Mouse (Mus musculus): ENCODE results near the gene Gnpnat1.
"Not testable (repeated sequence)": the region's sequence is repeated elsewhere in the genome, so short reads cannot be mapped to it uniquely, and the experiment has no call there.

Gnpnat1 gene

GRCm38 (mm10) chr14:45404813-45405212 lies at the start of gene Gnpnat1:
Gene Gnpnat1 (minus strand): TSS chr14:45404913.
- not testable (repeated sequence) for DNase-seq (ENCODE audit: low read depth, low spot score)

GRCm38 (mm10) chr14:45453538-45454233 lies 49.0 kb upstream of the Gnpnat1 start:
- no peak for DNase-seq (ENCODE audit: low read depth, low spot score)

- no peak for DNase-seq (ENCODE audit: low read depth, low spot score)
Measured at GRCm38 (mm10) chr14:45452861-45453512, 48.3 kb upstream of the Gnpnat1 start.

- DNase-seq (ENCODE audit: low read depth, low spot score) = no peak
Measured at GRCm38 (mm10) chr14:45452148-45452547, 47.4 kb upstream of the Gnpnat1 start.

- DNase-seq (ENCODE audit: low read depth, low spot score) = no peak
Measured at GRCm38 (mm10) chr14:45451090-45451489, 46.4 kb upstream of the Gnpnat1 start.

- no peak for DNase-seq (ENCODE audit: low read depth, low spot score)
Measured at GRCm38 (mm10) chr14:45446777-45447176, 42.1 kb upstream of the Gnpnat1 start.

GRCm38 (mm10) chr14:45445445-45445844 lies 40.7 kb upstream of the Gnpnat1 start:
- DNase-seq (ENCODE audit: low read depth, low spot score) = no peak

GRCm38 (mm10) chr14:45444870-45445269 lies 40.2 kb upstream of the Gnpnat1 start:
- no peak for DNase-seq (ENCODE audit: low read depth, low spot score)

- DNase-seq (ENCODE audit: low read depth, low spot score) = no peak
Measured at GRCm38 (mm10) chr14:45442781-45443560, 38.3 kb upstream of the Gnpnat1 start.

- no peak for DNase-seq (ENCODE audit: low read depth, low spot score)
Measured at GRCm38 (mm10) chr14:45441291-45441690, 36.6 kb upstream of the Gnpnat1 start.

- DNase-seq (ENCODE audit: low read depth, low spot score) = no peak
Measured at GRCm38 (mm10) chr14:45439387-45439786, 34.7 kb upstream of the Gnpnat1 start.

- DNase-seq (ENCODE audit: low read depth, low spot score) = no peak
Measured at GRCm38 (mm10) chr14:45438931-45439275, 34.2 kb upstream of the Gnpnat1 start.

GRCm38 (mm10) chr14:45438250-45438930 lies 33.7 kb upstream of the Gnpnat1 start:
- no peak for DNase-seq (ENCODE audit: low read depth, low spot score)

GRCm38 (mm10) chr14:45434220-45434619 lies 29.5 kb upstream of the Gnpnat1 start:
- no peak for DNase-seq (ENCODE audit: low read depth, low spot score)

- DNase-seq (ENCODE audit: low read depth, low spot score) = no peak
Measured at GRCm38 (mm10) chr14:45432003-45432402, 27.3 kb upstream of the Gnpnat1 start.

GRCm38 (mm10) chr14:45430066-45430842 lies 25.5 kb upstream of the Gnpnat1 start:
- DNase-seq (ENCODE audit: low read depth, low spot score) = no peak

GRCm38 (mm10) chr14:45423220-45423619 lies 18.5 kb upstream of the Gnpnat1 start:
- DNase-seq (ENCODE audit: low read depth, low spot score) = peak; percentile 56

- DNase-seq (ENCODE audit: low read depth, low spot score) = no peak
Measured at GRCm38 (mm10) chr14:45422371-45422770, 17.7 kb upstream of the Gnpnat1 start.

GRCm38 (mm10) chr14:45419323-45419722 lies 14.6 kb upstream of the Gnpnat1 start:
- DNase-seq (ENCODE audit: low read depth, low spot score) = no peak

GRCm38 (mm10) chr14:45418553-45418952 lies 13.8 kb upstream of the Gnpnat1 start:
- DNase-seq (ENCODE audit: low read depth, low spot score) = no peak

- no peak for DNase-seq (ENCODE audit: low read depth, low spot score)
Measured at GRCm38 (mm10) chr14:45416265-45416664, 11.6 kb upstream of the Gnpnat1 start.

Data from CD4-positive helper T cell, adult 2 months (primary cell).